Mouse (Mus musculus): ENCODE data around the gene Phlpp1. TPM values are rescaled to one million over a fixed set of nuclear protein-coding genes. Genes with fewer than 3 reads are reported as not detected.
A peak's percentile ranks its signal among the peaks of the same experiment; 100 is the strongest.

The Phlpp1 gene
- polyA plus RNA-seq, 1 experiment from 2014 or later, result 4.5 TPM

GRCm38 (mm10) chr1:106184780-106185460 is 13.4 kb downstream of the Phlpp1 start:
- Histone ChIP-seq H3K4me2 (no peak overlapping the region), H3K9me3 (replicated peaks; ENCODE audit: control insufficient read depth, low read length) (no peaks in the 10 kb centered on the region), H3K27me3 (ENCODE audit: control insufficient read depth, insufficient read depth, low read length) (no peaks in the 10 kb centered on the region), H3K9ac (ENCODE audit: low read depth, low read length) (no peak overlapping the region), H3K4me1 (ENCODE audit: control insufficient read depth, insufficient read depth, low read length) (peaks cover 13% of the 10 kb centered on the region), H3K36me3 (ENCODE audit: control insufficient read depth, insufficient read depth, low read length) (no peaks in the 10 kb centered on the region), H3K27ac (ENCODE audit: low read depth, low read length) (no peak overlapping the region), H3K4me3 (ENCODE audit: low read depth, low read length) (no peak overlapping the region)
- ATAC-seq (replicated peaks; ENCODE audit: insufficient number of reproducible peaks, low FRiP score, low TSS enrichment), result no peak
- 71% methylated on average over 4 of the region's 4 CpGs for WGBS (ENCODE audit: insufficient replicate concordance)

- Histone ChIP-seq H3K9me3 (replicated peaks; ENCODE audit: control insufficient read depth, low read length) (no peaks in the 10 kb centered on the region), H3K36me3 (ENCODE audit: control insufficient read depth, insufficient read depth, low read length) (no peaks in the 10 kb centered on the region), H3K27me3 (ENCODE audit: control insufficient read depth, insufficient read depth, low read length) (no peaks in the 10 kb centered on the region), H3K4me2 (no peak overlapping the region), H3K9ac (ENCODE audit: low read depth, low read length) (no peak overlapping the region), H3K4me3 (ENCODE audit: low read depth, low read length) (no peak overlapping the region), H3K27ac (ENCODE audit: low read depth, low read length) (no peak overlapping the region), H3K4me1 (ENCODE audit: control insufficient read depth, insufficient read depth, low read length) (peaks cover 13% of the 10 kb centered on the region)
- ATAC-seq (replicated peaks; ENCODE audit: insufficient number of reproducible peaks, low FRiP score, low TSS enrichment), result no peak
- 56% methylated on average over 2 of the region's 2 CpGs for WGBS (ENCODE audit: insufficient replicate concordance)
Observed at GRCm38 (mm10) chr1:106185461-106185924, 13.9 kb downstream of the Phlpp1 start.

GRCm38 (mm10) chr1:106186062-106186461 is 14.5 kb downstream of the Phlpp1 start:
- no peak overlapping the region for H3K27ac ChIP-seq (ENCODE audit: low read depth, low read length)
- H3K4me3 ChIP-seq (ENCODE audit: low read depth, low read length), result no peak overlapping the region
- no peaks in the 10 kb centered on the region for H3K27me3 ChIP-seq (ENCODE audit: control insufficient read depth, insufficient read depth, low read length)
- WGBS (ENCODE audit: insufficient replicate concordance), result 80% methylated on average over 2 of the region's 2 CpGs
- peaks cover 13% of the 10 kb centered on the region for H3K4me1 ChIP-seq (ENCODE audit: control insufficient read depth, insufficient read depth, low read length)
- H3K9me3 ChIP-seq (replicated peaks; ENCODE audit: control insufficient read depth, low read length), result no peaks in the 10 kb centered on the region
- no peaks in the 10 kb centered on the region for H3K36me3 ChIP-seq (ENCODE audit: control insufficient read depth, insufficient read depth, low read length)
- no peak for ATAC-seq (replicated peaks; ENCODE audit: insufficient number of reproducible peaks, low FRiP score, low TSS enrichment)
- no peak overlapping the region for H3K4me2 ChIP-seq
- no peak overlapping the region for H3K9ac ChIP-seq (ENCODE audit: low read depth, low read length)

- no peak overlapping the region for H3K4me3 ChIP-seq (ENCODE audit: low read depth, low read length)
- H3K27me3 ChIP-seq (ENCODE audit: control insufficient read depth, insufficient read depth, low read length), result no peaks in the 10 kb centered on the region
- no peak overlapping the region for H3K4me2 ChIP-seq
- no peak for ATAC-seq (replicated peaks; ENCODE audit: insufficient number of reproducible peaks, low FRiP score, low TSS enrichment)
- H3K27ac ChIP-seq (ENCODE audit: low read depth, low read length), result no peak overlapping the region
- H3K36me3 ChIP-seq (ENCODE audit: control insufficient read depth, insufficient read depth, low read length), result no peaks in the 10 kb centered on the region
- no peak overlapping the region for H3K9ac ChIP-seq (ENCODE audit: low read depth, low read length)
- no peaks in the 10 kb centered on the region for H3K9me3 ChIP-seq (replicated peaks; ENCODE audit: control insufficient read depth, low read length)
- H3K4me1 ChIP-seq (ENCODE audit: control insufficient read depth, insufficient read depth, low read length), result peaks cover 20% of the 10 kb centered on the region
Observed at GRCm38 (mm10) chr1:106187480-106187879, 15.9 kb downstream of the Phlpp1 start.

GRCm38 (mm10) chr1:106188756-106189155 is 17.2 kb downstream of the Phlpp1 start:
- Histone ChIP-seq H3K27me3 (ENCODE audit: control insufficient read depth, insufficient read depth, low read length) (no peaks in the 10 kb centered on the region), H3K27ac (ENCODE audit: low read depth, low read length) (no peak overlapping the region), H3K36me3 (ENCODE audit: control insufficient read depth, insufficient read depth, low read length) (no peaks in the 10 kb centered on the region), H3K4me2 (no peak overlapping the region), H3K9ac (ENCODE audit: low read depth, low read length) (no peak overlapping the region), H3K4me3 (ENCODE audit: low read depth, low read length) (no peak overlapping the region), H3K9me3 (replicated peaks; ENCODE audit: control insufficient read depth, low read length) (no peaks in the 10 kb centered on the region), H3K4me1 (ENCODE audit: control insufficient read depth, insufficient read depth, low read length) (peaks cover 27% of the 10 kb centered on the region)
- 87% methylated on average over 3 of the region's 3 CpGs for WGBS (ENCODE audit: insufficient replicate concordance)
- no peak for ATAC-seq (replicated peaks; ENCODE audit: insufficient number of reproducible peaks, low FRiP score, low TSS enrichment)

- Histone ChIP-seq H3K4me3 (ENCODE audit: low read depth, low read length) (no peak overlapping the region), H3K4me1 (ENCODE audit: control insufficient read depth, insufficient read depth, low read length) (peaks cover 24% of the 10 kb centered on the region), H3K4me2 (no peak overlapping the region), H3K9me3 (replicated peaks; ENCODE audit: control insufficient read depth, low read length) (no peaks in the 10 kb centered on the region), H3K27ac (ENCODE audit: low read depth, low read length) (no peak overlapping the region), H3K27me3 (ENCODE audit: control insufficient read depth, insufficient read depth, low read length) (no peaks in the 10 kb centered on the region), H3K36me3 (ENCODE audit: control insufficient read depth, insufficient read depth, low read length) (no peaks in the 10 kb centered on the region), H3K9ac (ENCODE audit: low read depth, low read length) (no peak overlapping the region)
- ATAC-seq (replicated peaks; ENCODE audit: insufficient number of reproducible peaks, low FRiP score, low TSS enrichment), result no peak
- 90% methylated on average over 5 of the region's 5 CpGs for WGBS (ENCODE audit: insufficient replicate concordance)
Observed at GRCm38 (mm10) chr1:106189311-106189710, 17.8 kb downstream of the Phlpp1 start.

- Histone ChIP-seq H3K27ac (ENCODE audit: low read depth, low read length) (no peak overlapping the region), H3K9ac (ENCODE audit: low read depth, low read length) (no peak overlapping the region), H3K27me3 (ENCODE audit: control insufficient read depth, insufficient read depth, low read length) (no peaks in the 10 kb centered on the region), H3K9me3 (replicated peaks; ENCODE audit: control insufficient read depth, low read length) (no peaks in the 10 kb centered on the region), H3K4me2 (no peak overlapping the region), H3K36me3 (ENCODE audit: control insufficient read depth, insufficient read depth, low read length) (no peaks in the 10 kb centered on the region), H3K4me3 (ENCODE audit: low read depth, low read length) (no peak overlapping the region), H3K4me1 (ENCODE audit: control insufficient read depth, insufficient read depth, low read length) (peaks cover 23% of the 10 kb centered on the region)
- no peak for ATAC-seq (replicated peaks; ENCODE audit: insufficient number of reproducible peaks, low FRiP score, low TSS enrichment)
- WGBS (ENCODE audit: insufficient replicate concordance), result 71% methylated on average over 3 of the region's 3 CpGs
Observed at GRCm38 (mm10) chr1:106190695-106191094, 19.1 kb downstream of the Phlpp1 start.

- 46% methylated on average over 8 of the region's 8 CpGs for WGBS (ENCODE audit: insufficient replicate concordance)
Observed at GRCm38 (mm10) chr1:106191885-106192284, 20.3 kb downstream of the Phlpp1 start.

GRCm38 (mm10) chr1:106192864-106193470 is 21.4 kb downstream of the Phlpp1 start:
- peaks cover 23% of the 10 kb centered on the region for H3K4me1 ChIP-seq (ENCODE audit: control insufficient read depth, insufficient read depth, low read length)
- H3K36me3 ChIP-seq (ENCODE audit: control insufficient read depth, insufficient read depth, low read length), result no peaks in the 10 kb centered on the region
- H3K27ac ChIP-seq (ENCODE audit: low read depth, low read length), result 0 out of 2 replicates have a peak overlapping the region, but pooled peaks have one; percentile 5
- whole genome bisulfite sequencing (ENCODE audit: insufficient replicate concordance), result 68% methylated on average over 8 of the region's 8 CpGs
- no peak for ATAC-seq (replicated peaks; ENCODE audit: insufficient number of reproducible peaks, low FRiP score, low TSS enrichment)
- no peaks in the 10 kb centered on the region for H3K9me3 ChIP-seq (replicated peaks; ENCODE audit: control insufficient read depth, low read length)
- no peak overlapping the region for H3K4me3 ChIP-seq (ENCODE audit: low read depth, low read length)
- no peak overlapping the region for H3K4me2 ChIP-seq
- no peak overlapping the region for H3K9ac ChIP-seq (ENCODE audit: low read depth, low read length)
- no peaks in the 10 kb centered on the region for H3K27me3 ChIP-seq (ENCODE audit: control insufficient read depth, insufficient read depth, low read length)

More at GRCm38 (mm10) chr1:106191885-106192284, 20.3 kb downstream of the Phlpp1 start:
- no peak overlapping the region for H3K27ac ChIP-seq (ENCODE audit: low read depth, low read length)
- no peaks in the 10 kb centered on the region for H3K36me3 ChIP-seq (ENCODE audit: control insufficient read depth, insufficient read depth, low read length)
- H3K4me1 ChIP-seq (ENCODE audit: control insufficient read depth, insufficient read depth, low read length), result peaks cover 23% of the 10 kb centered on the region
- no peaks in the 10 kb centered on the region for H3K9me3 ChIP-seq (replicated peaks; ENCODE audit: control insufficient read depth, low read length)
- no peaks in the 10 kb centered on the region for H3K27me3 ChIP-seq (ENCODE audit: control insufficient read depth, insufficient read depth, low read length)
- no peak overlapping the region for H3K4me2 ChIP-seq
- H3K9ac ChIP-seq (ENCODE audit: low read depth, low read length), result no peak overlapping the region
- no peak for ATAC-seq (replicated peaks; ENCODE audit: insufficient number of reproducible peaks, low FRiP score, low TSS enrichment)
- no peak overlapping the region for H3K4me3 ChIP-seq (ENCODE audit: low read depth, low read length)
